Mouse (Mus musculus) cerebellum, adult 11-12 months (tissue): Measurements from ENCODE around the gene Tecta.

Source experiments
- DNase-seq: peaks from one replicate; pipeline ENCODE4 v3.0.0; 2022

Tecta gene

DNA sequence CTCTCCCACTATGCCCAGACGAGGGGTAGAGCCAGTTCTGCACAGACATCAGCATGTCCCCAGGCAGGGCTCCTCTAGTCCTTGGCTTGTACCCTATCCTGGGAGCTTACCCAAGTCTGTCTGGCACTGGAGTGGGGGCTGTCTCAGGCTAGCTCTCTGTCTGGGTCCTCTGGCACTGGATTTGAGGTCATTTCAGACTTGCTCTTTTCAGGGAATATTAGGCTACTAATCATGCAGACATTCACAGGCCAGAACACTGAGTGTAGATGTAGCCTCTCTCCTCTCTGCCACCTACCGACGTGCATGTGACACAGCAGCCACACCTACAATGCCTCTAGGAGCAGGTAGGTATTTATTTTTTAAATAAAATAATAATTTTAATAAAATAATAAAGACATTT, 82.4 kb downstream of the Tecta start:
- DNase-seq = no peak

GRCm38 (mm10) chr9:42315816-42316215, 83.9 kb downstream of the Tecta start:
- no peak for DNase-seq

- DNase-seq = no peak
These were observed 84.8 kb downstream of the Tecta start for GRCm38 (mm10) chr9:42314959-42315358.

DNA sequence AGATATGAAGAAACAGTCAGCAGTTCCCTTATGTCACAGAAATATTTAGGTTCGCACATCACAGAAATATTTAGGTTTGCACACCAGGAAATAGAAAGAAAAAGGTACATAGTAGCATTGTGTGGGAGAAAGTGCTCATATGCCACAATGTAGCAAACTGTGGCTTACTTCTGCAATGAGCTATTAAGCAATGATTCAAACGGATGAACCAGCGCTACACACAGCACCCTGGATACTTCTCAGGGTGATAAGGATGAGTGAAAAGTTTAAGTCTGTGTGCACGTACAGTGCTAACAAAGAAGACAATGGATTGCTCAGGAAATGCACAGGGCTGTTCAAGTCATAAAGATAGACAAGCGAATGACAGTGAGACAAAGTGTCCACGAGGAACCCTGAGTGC, 85.3 kb downstream of the Tecta start:
- DNase-seq = no peak

DNA sequence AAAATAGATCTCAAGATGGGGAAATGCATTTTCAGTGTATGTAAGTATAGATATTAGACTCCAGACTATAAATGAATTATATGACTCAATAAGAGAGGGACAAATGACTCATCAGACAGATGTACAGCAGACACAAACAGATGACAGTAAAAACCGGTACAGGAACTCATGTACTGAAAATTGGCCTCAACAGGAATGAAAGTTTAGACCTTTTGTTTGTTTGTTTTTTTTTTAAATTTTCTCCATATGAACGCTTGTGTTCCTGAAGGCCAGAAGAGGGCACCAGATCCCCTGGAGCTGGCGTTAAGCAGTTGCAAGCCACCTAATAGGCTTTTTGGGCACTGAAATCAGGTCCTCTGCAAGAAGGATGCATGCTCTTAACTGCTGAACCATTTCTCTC, 85.9 kb downstream of the Tecta start:
- no peak for DNase-seq

GRCm38 (mm10) chr9:42311311-42311710, 88.4 kb downstream of the Tecta start:
- no peak for DNase-seq

- DNase-seq = no peak
These were observed 95.8 kb downstream of the Tecta start for GRCm38 (mm10) chr9:42303894-42304293.

DNA sequence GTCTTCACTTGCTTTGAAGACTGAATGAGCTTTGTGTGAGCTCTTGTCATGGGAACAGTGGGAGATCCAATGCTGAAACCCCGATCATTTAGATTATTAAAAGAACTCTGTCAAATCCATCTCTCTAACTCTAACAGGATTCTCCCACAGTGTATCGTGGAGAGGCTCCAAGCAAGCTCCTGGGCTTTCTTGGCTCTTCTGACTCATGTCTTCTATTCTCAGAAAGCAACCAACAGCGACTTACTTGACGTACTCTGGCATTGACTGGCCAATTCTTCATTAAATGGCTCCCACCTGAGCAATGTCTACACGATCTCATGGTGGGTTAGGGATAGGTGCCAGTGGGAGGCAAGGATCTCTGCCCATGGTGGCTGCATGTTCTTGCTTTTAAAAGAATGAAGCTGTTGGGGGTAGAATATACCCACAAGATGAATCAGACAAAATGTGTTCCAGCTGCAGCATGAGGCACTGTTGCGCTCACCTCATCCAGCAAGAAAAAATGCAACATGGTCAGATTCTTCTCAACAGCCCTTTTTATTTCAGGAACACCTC, 98.6 kb downstream of the Tecta start:
- no peak for DNase-seq

- no peak for DNase-seq
These were observed 103.3 kb downstream of the Tecta start for GRCm38 (mm10) chr9:42296297-42296922.

- DNase-seq = no peak
These were observed 105.6 kb downstream of the Tecta start for GRCm38 (mm10) chr9:42294131-42294530.

DNA sequence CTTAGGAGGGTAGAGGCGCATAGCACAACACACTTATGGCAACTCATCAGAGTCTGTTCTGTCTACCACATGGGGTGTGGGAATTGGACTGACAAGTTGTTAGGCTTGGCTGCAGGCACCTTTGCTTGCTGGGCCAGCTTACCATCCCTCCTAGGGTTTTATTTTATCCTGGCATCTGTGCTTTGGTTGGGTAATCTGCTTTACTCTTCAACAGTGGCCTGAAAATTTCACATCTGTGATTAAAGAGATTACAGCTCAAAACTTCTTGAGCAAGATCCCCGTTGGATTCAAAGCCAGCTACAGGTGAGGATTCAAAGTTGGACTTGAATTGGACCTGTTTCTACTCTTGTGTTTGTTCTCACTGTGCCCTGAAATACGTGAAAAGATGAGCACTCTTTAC, 106.1 kb downstream of the Tecta start:
- no peak for DNase-seq

GRCm38 (mm10) chr9:42293051-42293450, 106.7 kb downstream of the Tecta start:
- no peak for DNase-seq

DNA sequence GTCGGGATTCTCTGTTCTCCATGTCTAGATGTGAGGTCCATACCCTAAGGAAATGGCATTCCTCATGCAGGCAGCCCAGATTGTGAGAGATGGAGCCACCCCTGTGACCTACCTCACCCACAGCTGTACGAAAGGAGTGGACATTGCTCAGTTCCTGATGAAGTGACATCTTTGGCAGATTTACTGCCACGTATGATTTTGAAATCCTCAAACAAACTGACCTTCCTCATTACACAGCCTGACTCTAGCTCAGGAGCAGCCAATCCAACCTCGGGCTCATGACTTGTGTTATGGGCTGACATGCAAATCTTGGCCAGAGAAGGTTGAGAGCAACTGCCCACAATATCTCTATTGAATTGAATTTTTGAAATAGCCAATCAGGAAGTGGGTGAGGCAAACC, 120.1 kb downstream of the Tecta start:
- no peak for DNase-seq
